Mouse (Mus musculus) spleen, embryonic (tissue): ENCODE measurements around the gene Adamtsl1.

ENCODE experiments used
- CTCF ChIA-PET: fragments of 350-600 bp; sonication (Branson Sonifier 250); formaldehyde crosslinking; loops from one replicate; lab custom pipeline; 2022; lab: Charles Lee

Gene Adamtsl1

DNA sequence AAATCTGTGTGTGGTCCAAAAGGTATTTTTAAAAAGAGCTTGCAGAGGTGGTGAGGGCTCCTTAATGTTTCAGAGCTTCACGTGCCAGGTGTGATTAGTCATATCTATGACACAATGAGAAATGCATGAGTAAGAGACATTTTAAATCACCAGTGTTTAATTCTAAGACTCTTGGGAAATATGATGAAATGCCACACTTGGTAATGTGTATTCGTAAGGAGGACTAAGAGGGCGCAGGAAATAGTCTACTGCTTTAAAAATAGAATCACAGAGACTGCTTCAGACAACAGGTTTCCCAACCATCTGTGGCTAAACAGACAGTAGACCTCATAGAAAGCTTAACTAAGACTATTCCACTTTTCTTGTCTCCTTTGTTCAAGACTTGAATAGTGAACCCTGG, 406.5 kb downstream of the Adamtsl1 start:
- CTCF ChIA-PET, result interaction anchor here (0.8 kb wide), 1 partner anchor 1052 kb away, joined by 3 read pairs; no protein-coding TSS in a partner anchor

DNA sequence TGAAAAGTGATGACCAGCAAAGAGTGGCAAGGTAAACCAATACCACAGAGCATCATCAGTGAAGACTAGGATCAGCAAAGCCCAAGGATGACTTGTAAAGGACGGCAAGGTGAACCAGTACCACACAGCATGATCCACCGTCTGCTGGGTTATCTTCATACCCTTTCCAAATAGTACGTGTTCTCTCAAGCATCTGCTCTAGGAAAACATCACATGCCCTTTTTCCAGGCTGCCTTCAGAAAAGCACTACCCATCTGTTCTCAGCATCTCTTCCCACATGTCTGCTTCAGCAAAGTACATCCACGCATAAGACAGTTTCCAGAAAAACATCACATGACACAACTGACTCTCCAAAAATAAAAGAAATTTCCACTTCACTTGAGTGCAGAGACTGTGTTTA, 408.8 kb downstream of the Adamtsl1 start:
- CTCF ChIA-PET, result no interaction called here

- CTCF ChIA-PET, result no interaction called here
Measured at GRCm38 (mm10) chr4:85932129-85932528, 418.2 kb downstream of the Adamtsl1 start.

- CTCF ChIA-PET, result no interaction called here
Measured at GRCm38 (mm10) chr4:85939460-85939859, 425.5 kb downstream of the Adamtsl1 start.

GRCm38 (mm10) chr4:85941857-85942256, 427.9 kb downstream of the Adamtsl1 start:
- CTCF ChIA-PET, result no interaction called here

GRCm38 (mm10) chr4:85953590-85953989, 439.6 kb downstream of the Adamtsl1 start:
- CTCF ChIA-PET, result no interaction called here

GRCm38 (mm10) chr4:85955387-85955786, 441.4 kb downstream of the Adamtsl1 start:
- CTCF ChIA-PET, result no interaction called here

DNA sequence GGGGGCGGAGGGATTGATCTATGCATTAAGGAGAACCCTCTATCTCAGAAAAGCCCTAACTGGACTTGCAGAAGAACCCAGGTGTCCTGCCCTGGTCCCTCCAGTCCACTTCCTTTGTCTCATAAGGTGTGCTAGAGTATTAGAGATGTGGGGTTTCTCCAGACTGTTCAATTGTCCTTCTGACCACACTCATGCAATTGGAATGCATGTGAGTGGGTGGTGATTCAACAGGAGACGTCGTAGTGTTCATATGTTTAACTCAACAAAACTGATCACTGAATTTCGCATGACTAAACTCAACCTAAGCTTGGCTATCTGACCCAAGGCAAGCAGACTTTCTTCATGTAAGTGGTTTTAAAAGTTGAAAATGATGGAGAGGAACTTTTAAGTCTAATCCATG, 443.3 kb downstream of the Adamtsl1 start:
- CTCF ChIA-PET, result interaction anchor here (0.7 kb wide), 1 partner anchor 518 kb away, joined by 4 read pairs; no protein-coding TSS in a partner anchor

GRCm38 (mm10) chr4:85957879-85958278, 443.9 kb downstream of the Adamtsl1 start:
- CTCF ChIA-PET, result interaction anchor here (0.7 kb wide), 1 partner anchor 517 kb away, joined by 4 read pairs; no protein-coding TSS in a partner anchor

GRCm38 (mm10) chr4:85959019-85959418, 445.0 kb downstream of the Adamtsl1 start:
- CTCF ChIA-PET, result no interaction called here

DNA sequence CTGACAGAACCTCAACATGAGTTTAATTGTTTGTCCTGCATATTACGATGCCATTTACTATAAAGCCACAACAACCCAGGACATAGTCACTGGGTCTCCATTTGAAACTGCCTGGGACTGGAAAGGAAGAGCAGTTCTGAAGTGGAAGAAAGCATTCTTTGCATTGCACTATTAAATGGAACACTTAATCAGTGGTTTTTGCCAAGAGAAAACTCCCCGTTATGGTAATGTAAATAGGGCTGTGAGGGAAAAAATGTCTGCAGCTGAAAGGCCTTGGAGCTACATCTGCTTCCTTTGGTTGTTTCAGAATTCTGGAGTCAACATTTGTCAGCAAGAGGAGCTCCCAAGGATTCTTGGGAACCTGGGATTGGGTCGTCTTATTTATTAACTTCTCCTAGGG, 462.2 kb downstream of the Adamtsl1 start:
- CTCF ChIA-PET, result interaction anchor here (0.7 kb wide), 2 partner anchors 464 to 560 kb away, joined by 4 to 6 read pairs; no protein-coding TSS in a partner anchor

DNA sequence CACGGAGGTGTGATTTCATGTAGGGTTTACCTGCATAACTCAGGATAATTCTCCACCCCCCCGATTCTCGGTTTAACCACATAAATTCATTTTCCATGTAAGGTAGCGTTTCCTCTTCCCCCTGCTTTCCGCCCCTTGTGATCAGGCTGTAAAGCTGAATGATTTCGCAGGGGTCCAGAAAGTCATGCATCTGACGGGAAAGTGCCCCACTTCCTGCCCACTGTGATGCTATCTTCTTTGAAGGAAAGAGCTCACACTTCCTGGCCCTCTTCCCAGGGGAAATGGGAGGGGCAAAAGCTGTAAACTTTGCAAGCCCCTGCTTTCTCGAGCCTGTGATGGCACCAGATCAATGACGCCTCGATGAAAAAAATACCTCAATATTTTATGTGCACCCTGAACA, 465.2 kb downstream of the Adamtsl1 start:
- CTCF ChIA-PET, result no interaction called here

GRCm38 (mm10) chr4:86006596-86006995, 492.6 kb downstream of the Adamtsl1 start:
- CTCF ChIA-PET, result no interaction called here

GRCm38 (mm10) chr4:86013640-86014039, 499.7 kb downstream of the Adamtsl1 start:
- CTCF ChIA-PET, result no interaction called here

DNA sequence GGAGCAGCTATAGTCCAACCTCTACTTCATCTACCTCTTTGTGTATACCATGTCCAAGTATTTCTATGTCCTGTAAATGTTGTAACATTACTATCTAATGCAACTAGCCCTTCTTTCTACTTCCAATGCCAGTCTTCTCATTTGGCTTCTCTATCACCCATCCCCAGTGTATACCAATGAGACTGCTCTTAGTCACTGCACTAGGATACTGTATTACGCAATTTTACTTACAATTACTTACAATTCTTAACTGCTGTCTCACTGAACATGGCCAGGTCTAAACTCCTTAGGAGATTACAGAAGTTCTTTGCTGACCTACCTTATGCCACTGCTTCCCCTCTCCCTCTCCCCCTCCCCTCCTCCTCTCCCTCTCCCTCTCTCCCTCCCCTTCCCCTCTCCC, 505.0 kb downstream of the Adamtsl1 start:
- CTCF ChIA-PET, result no interaction called here

DNA sequence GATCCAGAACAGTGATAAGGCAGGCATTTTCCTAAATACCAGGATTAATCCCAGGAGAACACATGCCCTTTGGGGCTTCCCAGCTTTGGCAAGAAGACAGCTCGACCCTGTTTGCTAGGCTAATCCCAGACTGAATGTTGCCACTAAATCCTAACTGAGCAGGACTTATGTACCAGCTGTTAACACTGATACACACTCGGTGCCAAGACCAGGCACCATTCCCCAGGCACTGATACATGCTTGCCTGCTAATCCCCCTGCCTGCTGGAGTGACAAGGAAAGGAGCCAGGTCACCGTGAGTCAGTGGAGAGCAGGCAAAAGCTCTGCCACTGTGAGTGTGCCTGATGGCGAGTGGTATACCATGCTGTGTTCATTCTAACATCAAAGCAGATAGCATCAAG, 505.6 kb downstream of the Adamtsl1 start:
- CTCF ChIA-PET, result no interaction called here

GRCm38 (mm10) chr4:86020372-86021090, 506.6 kb downstream of the Adamtsl1 start:
- CTCF ChIA-PET, result no interaction called here

GRCm38 (mm10) chr4:86024573-86025160, 510.7 kb downstream of the Adamtsl1 start:
- CTCF ChIA-PET, result no interaction called here

DNA sequence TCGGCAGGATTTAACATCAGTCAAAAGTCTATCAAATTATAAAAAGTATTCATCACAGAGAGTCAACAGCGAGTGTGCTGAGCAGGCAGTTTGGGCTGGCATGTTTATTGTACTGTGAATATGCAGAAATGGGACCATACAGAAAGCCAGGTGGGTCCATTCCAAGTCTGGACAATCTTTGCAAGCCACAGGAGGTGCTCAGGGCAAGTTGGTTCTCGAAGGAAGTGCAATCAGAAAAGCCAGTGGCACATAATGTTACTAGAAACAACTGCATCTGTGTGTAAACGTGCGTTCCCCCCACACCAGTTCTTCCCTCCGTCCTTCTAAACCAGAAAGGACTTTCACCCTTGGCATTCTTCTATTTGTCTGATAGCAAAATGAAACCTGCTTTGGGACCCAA, 515.5 kb downstream of the Adamtsl1 start:
- CTCF ChIA-PET, result no interaction called here

- CTCF ChIA-PET, result interaction anchor here (0.7 kb wide), 1 partner anchor 713 kb away, joined by 7 read pairs; no protein-coding TSS in a partner anchor
Measured at GRCm38 (mm10) chr4:86030208-86030607, 516.2 kb downstream of the Adamtsl1 start.

GRCm38 (mm10) chr4:86031041-86031440, 517.1 kb downstream of the Adamtsl1 start:
- CTCF ChIA-PET, result no interaction called here

GRCm38 (mm10) chr4:86040921-86041320, 526.9 kb downstream of the Adamtsl1 start:
- CTCF ChIA-PET, result no interaction called here

DNA sequence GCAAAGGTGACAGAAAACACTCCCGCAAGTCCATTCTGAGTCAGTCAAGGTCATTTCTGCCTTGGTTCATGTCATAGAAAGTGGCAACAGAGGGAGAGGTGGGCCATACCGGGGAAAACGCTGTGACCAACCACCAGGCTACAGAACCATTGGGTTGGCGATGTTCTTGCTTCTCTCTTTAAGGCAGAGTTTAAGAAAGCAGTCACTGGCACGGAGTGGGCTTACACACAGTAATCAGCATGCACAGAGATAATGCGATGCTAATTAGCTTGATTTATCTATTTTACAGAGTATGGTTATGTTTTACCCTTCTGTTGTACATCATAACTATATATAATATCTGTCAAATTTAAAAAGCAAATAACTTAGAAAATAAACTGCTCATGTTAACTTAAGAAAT, 531.5 kb downstream of the Adamtsl1 start:
- CTCF ChIA-PET, result no interaction called here
